Mouse (Mus musculus): Measurements from ENCODE around the gene Inpp5a.

GRCm38 (mm10) chr7:139572665-139573064 is 183.8 kb downstream of the Inpp5a start:
- TF ChIP-seq CTCF (conservative IDR thresholded peaks at IDR 0.05; ENCODE audit: insufficient read depth, insufficient read length, low read depth, low read length) (no peak), POLR2A (IDR thresholded peaks at IDR 0.05; ENCODE audit: low read depth, low read length) (no peak)
